Mouse (Mus musculus) myocyte (in vitro differentiated cells): Measurements from ENCODE around the gene Wdr63.

Experiments used
- E2F4 ChIP-seq: IDR thresholded peaks from one replicate; pipeline ENCODE4 v1.6.1; 2011; ENCODE audit warnings: mild to moderate bottlenecking, control low read depth, moderate library complexity; ENCODE audit not compliant: insufficient read depth
- POLR2A ChIP-seq: IDR thresholded peaks from one replicate; pipeline ENCODE4 v1.6.1; 2011; ENCODE audit warnings: low read depth, mild to moderate bottlenecking, control low read depth, moderate library complexity; ENCODE audit not compliant: insufficient read length
- TCF12 ChIP-seq: IDR thresholded peaks from one replicate; pipeline ENCODE4 v1.6.1; 2011; ENCODE audit warnings: mild to moderate bottlenecking, control low read depth; ENCODE audit not compliant: poor library complexity, insufficient read depth, severe bottlenecking

GRCm38 (mm10) chr3:146107921-146108571, at the start of gene Wdr63:
- TF ChIP-seq POLR2A (no peak), E2F4 (no peak), TCF12 (no peak)
